In genomic region chr17:83873363-83874141, GRCm38 (mm10) we compare ENCODE assay signal across 9 mouse cellular contexts. TPM values are rescaled to one million over a fixed set of nuclear protein-coding genes. Genes with fewer than 3 reads are reported as not detected.
DNase-seq lines count a peak whose midpoint lies in the region; ATAC-seq lines count a peak whose summit lies in the region.
"Had no signal": no experiment of that assay in that cellular context is flagged by ENCODE, and none has a peak within 500 bp of the region (broad histone marks: within the 10 kb centered on the region; RNA-seq: fewer than 3 reads in every experiment).

No protein-coding gene starts in this region.

- H3K27me3 ChIP-seq in heart, embryonic 10.5 days (ENCODE audit: insufficient read depth, poor library complexity, severe bottlenecking): no peaks in the 10 kb centered on the region
- no peaks in the 10 kb centered on the region for H3K27me3 ChIP-seq in embryonic facial prominence, embryonic 11.5 days (ENCODE audit: control insufficient read depth, insufficient read depth, low read length)
- no peaks in the 10 kb centered on the region for H3K27me3 ChIP-seq in intestine, embryonic 14.5 days (replicated peaks; ENCODE audit: control insufficient read depth, insufficient read depth, low read length)

- H3K36me3 ChIP-seq in heart, embryonic 10.5 days: no peaks in the 10 kb centered on the region
- no peaks in the 10 kb centered on the region for H3K36me3 ChIP-seq in embryonic facial prominence, embryonic 11.5 days (replicated peaks; ENCODE audit: control insufficient read depth, insufficient read depth, low read depth, low read length)
- H3K36me3 ChIP-seq in intestine, embryonic 14.5 days (ENCODE audit: control insufficient read depth, insufficient read depth, low read length): no peaks in the 10 kb centered on the region

- WGBS in heart, embryonic 10.5 days: 78% methylated on average over 19 of the region's 19 CpGs
- WGBS in embryonic facial prominence, embryonic 11.5 days: 73% methylated on average over 19 of the region's 19 CpGs
- 61% methylated on average over 19 of the region's 19 CpGs for WGBS in intestine, embryonic 14.5 days

- no peak for ATAC-seq in embryonic facial prominence, embryonic 11.5 days (replicated peaks; ENCODE audit: insufficient number of reproducible peaks, low FRiP score, low TSS enrichment, low read depth)
- no peak for ATAC-seq in intestine, embryonic 14.5 days (replicated peaks; ENCODE audit: low FRiP score, low TSS enrichment, low read depth)
- ATAC-seq in erythroblast, adult 5-6 weeks (replicated peaks; ENCODE audit: low FRiP score, poor library complexity, severe bottlenecking): no peak

- no peaks in the 10 kb centered on the region for H3K9me3 ChIP-seq in heart, embryonic 10.5 days
- no peaks in the 10 kb centered on the region for H3K9me3 ChIP-seq in embryonic facial prominence, embryonic 11.5 days (replicated peaks; ENCODE audit: control insufficient read depth, low read length)
- H3K9me3 ChIP-seq in intestine, embryonic 14.5 days (ENCODE audit: control insufficient read depth, low read length): peaks cover 5% of the 10 kb centered on the region; the same call in 1 of the 2 replicates

- no peak overlapping the region for H3K9ac ChIP-seq in embryonic facial prominence, embryonic 11.5 days (replicated peaks; ENCODE audit: low read length)
- peak overlapping the region; percentile 3; the same call in 1 of the 2 replicates for H3K9ac ChIP-seq in intestine, embryonic 14.5 days (ENCODE audit: low read length)

- DNase-seq in heart, adult 18-20 months: peak; percentile 74 to 91
- no peak for DNase-seq in heart, embryonic 10.5 days (ENCODE audit: low spot score)
- no peak for DNase-seq in embryonic facial prominence, embryonic 11.5 days (ENCODE audit: low spot score)
- no peak for DNase-seq in intestine, embryonic 14.5 days (ENCODE audit: low spot score)
- DNase-seq in lung, postnatal 14 days: peak; percentile 65
- no peak for DNase-seq in right cerebral cortex, postnatal 25 days
- no peak for DNase-seq in right cerebral cortex, postnatal 14 days

- H3K4me3 ChIP-seq in heart, embryonic 10.5 days: no peak overlapping the region
- H3K4me3 ChIP-seq in embryonic facial prominence, embryonic 11.5 days (ENCODE audit: low read depth, low read length): no peak overlapping the region
- H3K4me3 ChIP-seq in intestine, embryonic 14.5 days (ENCODE audit: low read depth, low read length): no peak overlapping the region

- H3K4me2 ChIP-seq in embryonic facial prominence, embryonic 11.5 days (ENCODE audit: low read depth, low read length): no peak overlapping the region
- peak overlapping the region; percentile 18; the same call in 1 of the 2 replicates for H3K4me2 ChIP-seq in intestine, embryonic 14.5 days (ENCODE audit: low read length)

- no peaks in the 10 kb centered on the region for H3K4me1 ChIP-seq in heart, embryonic 10.5 days
- no peaks in the 10 kb centered on the region for H3K4me1 ChIP-seq in embryonic facial prominence, embryonic 11.5 days (ENCODE audit: control insufficient read depth, insufficient read depth, low read length)
- peaks cover 10% of the 10 kb centered on the region; the same call in 1 of the 2 replicates for H3K4me1 ChIP-seq in intestine, embryonic 14.5 days (replicated peaks; ENCODE audit: control insufficient read depth, insufficient read depth, low read length)

- H3K27ac ChIP-seq in heart, embryonic 10.5 days: no peak overlapping the region
- 0 out of 2 replicates have a peak overlapping the region, but pooled peaks have one; percentile 31 for H3K27ac ChIP-seq in embryonic facial prominence, embryonic 11.5 days (replicated peaks; ENCODE audit: low read depth, low read length)
- peak overlapping the region; percentile 60 for H3K27ac ChIP-seq in intestine, embryonic 14.5 days (ENCODE audit: low read depth)

RNA-seq across cellular contexts. Expression of gene Haao, which starts 25.8 kb away (rescaled TPM):
- 1 to 10 TPM in 1 of 2 experiments, under 1 TPM in 1; 0.27 to 2.0 TPM for total RNA-seq in heart, adult 18-20 months (2021)
- polyA plus RNA-seq in heart, embryonic 10.5 days (2016; fragmentation: Nextera tagmentation; extraction: Ambion mirVana): 0.41 and 0.68 TPM in 2 replicates
- 0.31 and 0.39 TPM in 2 replicates for polyA plus RNA-seq in embryonic facial prominence, embryonic 11.5 days (2014; fragmentation: Nextera tagmentation; extraction: Ambion mirVana)
- polyA plus RNA-seq in intestine, embryonic 14.5 days (2014; fragmentation: Nextera tagmentation; extraction: Ambion mirVana): 0.26 and 0.38 TPM in 2 replicates
- total RNA-seq in erythroblast, adult 5-6 weeks (2015; ENCODE audit: low replicate concordance): 9.6 and 13.3 TPM in 2 replicates
- total RNA-seq in erythroblast, adult 5-6 weeks (2017; ENCODE audit: low replicate concordance): 1.4 and 3.7 TPM in 2 replicates
- polyA plus RNA-seq: heart, embryonic 14.5 days had no signal

Comparison
In these comparisons a context has a peak if more than half of its experiments do, and no peak if none do; other contexts are left out.
1. DNase-seq: peak in heart, adult 18-20 months (2 of 2) and lung, postnatal 14 days (single experiment); none in heart, embryonic 10.5 days (single experiment), embryonic facial prominence, embryonic 11.5 days (single experiment), intestine, embryonic 14.5 days (single experiment), right cerebral cortex, postnatal 25 days (single experiment) and right cerebral cortex, postnatal 14 days (single experiment).